8 mouse cellular contexts compared by ENCODE assay signal in genomic region chr17:79020208-79020983, GRCm38 (mm10). TPM values are rescaled to one million over a fixed set of nuclear protein-coding genes. Genes with fewer than 3 reads are reported as not detected.
DNase-seq lines count a peak whose midpoint lies in the region; ATAC-seq lines count a peak whose summit lies in the region.

TSS of gene Prkd3 (minus strand) at chr17:79020816.

- H3K4me2 ChIP-seq in intestine, embryonic 14.5 days (ENCODE audit: low read length): peak within 1 kb of the TSS; percentile 56

- DNase-seq in adrenal gland, adult (ENCODE audit: inconsistent age in 2 of 2, low spot score in 1 of 2): peak; percentile 72 to 90
- DNase-seq in embryo, embryonic 11 days: peak; percentile 92
- peak; percentile 46 to 65 for DNase-seq in gastrocnemius, postnatal 36 days
- DNase-seq in intestine, embryonic 14.5 days (ENCODE audit: low spot score): peak; percentile 86
- DNase-seq in left cerebral cortex, postnatal 25 days (ENCODE audit: low spot score in 2 of 2): peak; percentile 21 to 49
- DNase-seq in right cerebral cortex, postnatal 10 days (ENCODE audit: low spot score in 2 of 2): peak; percentile 60 to 66
- DNase-seq in urinary bladder, postnatal 36 days (ENCODE audit: low spot score in 2 of 2): peak; percentile 58 to 62

- ATAC-seq in intestine, embryonic 14.5 days (replicated peaks; ENCODE audit: low FRiP score, low TSS enrichment, low read depth): peak; percentile 93
- peak; percentile 53 for ATAC-seq in megakaryocyte progenitor cell, adult 5-6 weeks (replicated peaks; ENCODE audit: poor library complexity)

- H3K4me3 ChIP-seq in intestine, embryonic 14.5 days (ENCODE audit: low read depth, low read length): peak within 1 kb of the TSS; percentile 57

- peak within 1 kb of the TSS; percentile 87 for H3K27ac ChIP-seq in intestine, embryonic 14.5 days (ENCODE audit: low read depth)

- WGBS in intestine, embryonic 14.5 days: under 1% methylated on average over 76 of the region's 113 CpGs

- H3K27me3 ChIP-seq in intestine, embryonic 14.5 days (replicated peaks; ENCODE audit: control insufficient read depth, insufficient read depth, low read length): no peaks in the 10 kb centered on the region

- no peaks in the 10 kb centered on the region for H3K36me3 ChIP-seq in intestine, embryonic 14.5 days (ENCODE audit: control insufficient read depth, insufficient read depth, low read length)

- peak within 1 kb of the TSS; percentile 95 for H3K9ac ChIP-seq in intestine, embryonic 14.5 days (ENCODE audit: low read length)

- H3K4me1 ChIP-seq in intestine, embryonic 14.5 days (replicated peaks; ENCODE audit: control insufficient read depth, insufficient read depth, low read length): peaks cover 24% of the 10 kb centered on the region

- intact Hi-C loops in gastrocnemius, postnatal 36 days (cut with DNase I): no loop called here
- intact Hi-C loops in left cerebral cortex, postnatal 25 days (cut with DNase I): no loop called here

- no peaks in the 10 kb centered on the region for H3K9me3 ChIP-seq in intestine, embryonic 14.5 days (ENCODE audit: control insufficient read depth, low read length)

RNA-seq across cellular contexts. Expression of gene Prkd3, which starts in this region (rescaled TPM):
- 1 to 10 TPM; 7.2 to 8.7 TPM for total RNA-seq in gastrocnemius, postnatal 36 days (2021)
- polyA plus RNA-seq in intestine, embryonic 14.5 days (2014; fragmentation: Nextera tagmentation; extraction: Ambion mirVana): 44.8 and 49.2 TPM in 2 replicates
- 10 to 100 TPM in 1 of 2 experiments, 1 to 10 TPM in 1; 9.7 to 10.8 TPM for total RNA-seq in left cerebral cortex, postnatal 25 days (2021)
- 38.1 and 42.1 TPM in 2 replicates for total RNA-seq in megakaryocyte progenitor cell, adult 5-6 weeks (2015)
- 40.9 and 42.0 TPM in 2 replicates for total RNA-seq in megakaryocyte progenitor cell, adult 5-6 weeks (2017)

Comparison
In these comparisons a context has a peak if more than half of its experiments do, and no peak if none do; other contexts are left out.
1. Peak in every context shown above with its lines: DNase-seq, ATAC-seq, H3K4me3 ChIP-seq and H3K27ac ChIP-seq.
2. DNase-seq: peak in every context shown above with its lines; median percentile 92 in embryo, embryonic 11 days; 86 in intestine, embryonic 14.5 days; 81 in adrenal gland, adult; 63 in right cerebral cortex, postnatal 10 days; 60 in urinary bladder, postnatal 36 days; 56 in gastrocnemius, postnatal 36 days; 35 in left cerebral cortex, postnatal 25 days.